Mouse (Mus musculus) large intestine, adult 2 months (tissue): ENCODE results near the gene 4931422A03Rik. TPM values are rescaled to one million over a fixed set of nuclear protein-coding genes. Genes with fewer than 3 reads are reported as not detected.
"Not testable (repeated sequence)": the region's sequence is repeated elsewhere in the genome, so short reads cannot be mapped to it uniquely, and the experiment has no call there.

Experiments
- DNase-seq: peaks from one replicate; pipeline ENCODE4 v3.0.0-alpha.2; 2012; ENCODE audit warnings: low read depth, low spot score
- WGBS: fragments of 180-500 bp; shearing (Covaris S2); methylation state at CpG from one replicate; pipeline ENCODE4 v1.1.7; 2018; 5-methylcytosine and 5-hydroxymethylcytosine counted together
- polyA plus RNA-seq: library from polyadenylated mRNA; depleted of rRNA; stranded (reverse); fragments of >200 nt; gene quantifications from 2 replicates; pipeline ENCODE4 v1.2.3, GENCODE M21; 2012

Gene 4931422A03Rik
- polyA plus RNA-seq, 1 experiment: not detected

- 49% methylated on average over 2 of the region's 2 CpGs for WGBS
- DNase-seq: no peak
These were observed 913 bp upstream of the 4931422A03Rik start for GRCm38 (mm10) chr2:104029074-104029473.

GRCm38 (mm10) chr2:104027458-104028138, 563 bp downstream of the 4931422A03Rik start, which contains the start of gene Fbxo3:
Fbxo3 (plus strand) TSS chr2:104027721.
- 1% methylated on average over 44 of the region's 44 CpGs for WGBS
- DNase-seq: no peak

DNA sequence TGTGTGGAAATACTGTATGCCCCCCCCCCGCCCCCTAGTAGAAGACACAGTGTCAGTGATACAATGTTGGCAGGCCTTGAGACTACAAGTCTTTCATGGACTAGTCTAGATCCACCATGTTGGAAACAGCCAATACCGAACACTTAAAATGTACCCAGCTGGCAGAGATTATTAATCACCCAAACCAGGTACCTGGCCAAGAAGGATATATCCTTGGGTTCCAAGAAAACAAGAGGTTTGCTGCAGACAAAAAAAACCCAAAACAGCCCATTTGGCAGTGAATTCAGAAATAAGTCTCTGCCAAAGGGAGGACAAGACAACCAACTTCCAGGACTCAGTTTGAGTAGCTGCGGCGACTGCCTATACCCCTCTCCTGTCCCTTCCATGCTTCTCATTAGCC, 3.5 kb downstream of the 4931422A03Rik start:
- no peak for DNase-seq
- WGBS: 92% methylated on average over 4 of the region's 4 CpGs

DNA sequence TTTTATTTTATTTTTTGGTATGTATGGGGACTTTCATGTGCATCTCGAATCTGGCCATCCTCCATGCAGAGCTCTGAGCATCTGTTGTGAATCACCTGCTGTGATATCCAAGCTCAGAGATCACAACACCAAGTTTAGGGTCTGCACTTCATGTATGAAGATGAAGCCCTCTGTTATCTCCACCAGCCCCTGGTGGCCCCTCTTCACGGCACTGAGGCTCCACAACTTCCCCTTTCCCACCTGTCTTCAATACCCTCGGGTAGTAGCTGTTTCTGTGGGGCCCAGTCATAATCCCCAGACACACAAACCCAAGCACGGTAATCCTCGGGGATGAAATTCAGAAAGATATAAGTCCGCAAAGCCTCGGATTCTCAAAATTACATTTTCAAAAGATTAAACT, 5.1 kb downstream of the 4931422A03Rik start:
- WGBS: 79% methylated on average over 7 of the region's 7 CpGs
- DNase-seq: no peak

DNA sequence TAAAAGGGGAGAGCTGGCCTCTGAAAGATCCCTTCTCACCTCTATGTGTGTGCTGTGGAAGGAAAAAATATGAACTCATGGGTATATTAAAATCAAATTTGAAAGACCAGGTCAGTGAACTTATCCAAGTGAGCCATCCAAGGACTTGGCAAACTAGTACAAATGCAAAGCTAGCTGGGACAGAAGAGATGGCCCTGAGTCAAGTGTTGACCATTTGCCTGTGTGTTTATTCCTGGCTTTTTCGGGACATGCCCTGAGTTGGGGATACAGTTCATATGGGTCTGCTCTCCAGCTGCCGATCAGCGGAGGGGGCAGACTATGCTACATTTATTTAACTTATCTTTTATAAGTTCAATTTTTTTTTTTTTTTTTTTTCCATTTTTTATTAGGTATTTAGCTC, 19.3 kb downstream of the 4931422A03Rik start:
- 90% methylated on average over 3 of the region's 3 CpGs for WGBS
- DNase-seq: not testable (repeated sequence)

- 73% methylated on average over 7 of the region's 7 CpGs for WGBS
- DNase-seq: no peak
These were observed 20.2 kb downstream of the 4931422A03Rik start for GRCm38 (mm10) chr2:104007793-104008519.

DNA sequence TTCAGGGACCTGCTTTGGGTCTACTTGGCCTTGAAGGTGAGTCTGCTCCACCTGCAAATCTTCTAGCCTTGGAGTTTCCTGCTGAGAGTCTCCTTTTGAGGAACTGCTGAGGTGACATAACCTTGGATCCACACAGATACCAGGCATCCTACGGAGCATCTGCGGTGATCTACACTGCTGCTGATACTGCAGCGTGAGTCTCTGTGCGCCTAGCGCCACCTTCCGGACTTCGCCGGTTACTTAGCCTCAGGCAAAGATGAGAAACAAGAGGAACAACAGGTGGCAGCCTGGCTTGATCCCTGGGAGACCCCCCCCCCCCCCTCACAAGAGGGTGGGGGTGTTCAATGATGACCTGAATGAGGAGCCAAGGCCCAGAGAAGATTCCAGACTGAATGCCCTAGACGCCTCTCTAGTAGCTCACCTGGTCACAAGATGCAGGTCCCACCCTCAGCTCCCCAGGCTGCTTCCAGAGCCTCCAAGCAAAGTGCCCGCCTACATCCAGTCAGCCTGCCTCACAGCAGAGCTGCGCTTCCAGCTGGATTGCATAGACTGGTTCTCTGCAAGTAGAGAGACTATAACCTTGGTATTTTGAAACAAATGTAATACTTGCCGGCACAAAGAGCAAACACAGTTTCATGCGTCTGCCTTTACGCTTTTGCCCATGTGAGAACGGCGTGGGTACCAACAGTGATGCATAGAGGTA, 25.3 kb downstream of the 4931422A03Rik start:
- no peak for DNase-seq
- 32% methylated on average over 16 of the region's 16 CpGs for WGBS

DNA sequence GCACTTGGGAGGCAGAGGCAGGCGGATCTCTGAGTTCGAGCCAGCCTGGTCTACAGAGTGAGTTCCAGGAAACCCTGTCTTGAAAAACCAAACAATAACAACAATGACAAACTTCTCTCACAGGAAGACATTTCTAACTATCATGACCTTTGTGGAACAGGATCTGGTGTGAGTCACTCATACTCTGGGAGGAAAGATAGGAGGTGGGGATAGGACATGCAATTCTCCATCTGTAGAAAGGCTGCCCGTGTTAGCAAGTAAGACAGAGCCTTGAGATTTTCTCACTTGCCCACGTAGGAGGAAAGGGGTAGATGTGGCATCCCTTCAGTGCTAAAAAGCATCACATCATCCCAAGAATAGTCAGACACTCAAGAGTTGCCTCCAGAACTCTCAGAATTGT, 26.3 kb downstream of the 4931422A03Rik start:
- WGBS: 72% methylated on average over 4 of the region's 4 CpGs
- DNase-seq: no peak

DNA sequence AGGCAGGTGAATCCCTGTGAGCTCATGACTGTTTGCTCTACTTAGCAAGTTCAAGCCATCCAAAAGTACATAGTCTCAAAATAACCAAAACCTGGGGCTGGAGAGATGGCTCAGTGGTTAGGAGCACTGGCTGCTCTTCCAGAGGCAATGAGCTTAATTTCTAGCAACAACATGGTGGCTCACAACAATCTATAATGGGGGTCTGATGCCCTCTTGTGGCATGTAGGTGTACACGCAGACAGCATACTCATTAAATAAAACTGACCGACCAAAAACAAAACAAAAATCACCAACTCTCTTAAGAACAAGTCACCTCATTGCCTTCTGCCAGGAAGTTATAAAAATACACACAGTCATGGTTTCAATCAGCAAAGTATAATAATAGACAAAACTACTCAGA, 27.1 kb downstream of the 4931422A03Rik start:
- no peak for DNase-seq
- 13% methylated on average over 2 of the region's 2 CpGs for WGBS

- no peak for DNase-seq
- WGBS: 38% methylated on average over 17 of the region's 17 CpGs
These were observed 35.4 kb downstream of the 4931422A03Rik start for GRCm38 (mm10) chr2:103992618-103993332.

DNA sequence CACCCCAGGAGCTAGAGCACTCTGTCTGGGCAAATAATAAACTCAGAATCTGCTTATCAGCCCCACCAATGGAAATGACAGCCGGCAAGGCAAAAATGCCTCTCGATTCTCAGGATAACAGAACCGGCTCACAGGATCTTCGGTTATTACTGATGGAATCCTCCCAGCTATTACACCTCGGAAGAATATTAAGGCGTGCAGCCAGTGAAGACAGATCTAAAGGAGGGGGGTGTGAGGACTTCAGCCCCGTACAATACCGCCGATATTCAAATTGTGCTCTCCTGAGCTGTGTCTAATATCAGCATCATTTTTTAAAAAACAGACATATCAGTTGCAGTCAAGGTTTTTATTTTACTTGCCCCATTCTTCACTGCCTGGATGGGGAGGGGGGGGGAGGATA, 36.0 kb downstream of the 4931422A03Rik start:
- WGBS: 73% methylated on average over 9 of the region's 9 CpGs
- DNase-seq: no peak

GRCm38 (mm10) chr2:103991303-103991702, 36.9 kb downstream of the 4931422A03Rik start:
- no peak for DNase-seq

- no peak for DNase-seq
- WGBS: 86% methylated on average over 6 of the region's 6 CpGs
These were observed 38.4 kb downstream of the 4931422A03Rik start for GRCm38 (mm10) chr2:103989724-103990123.

GRCm38 (mm10) chr2:103987595-103987994, 40.6 kb downstream of the 4931422A03Rik start:
- DNase-seq: not testable (repeated sequence)
- WGBS: 51% methylated on average over 8 of the region's 8 CpGs

- DNase-seq: no peak
- WGBS: 90% methylated on average over 10 of the region's 10 CpGs
These were observed 45.0 kb downstream of the 4931422A03Rik start for GRCm38 (mm10) chr2:103983146-103983545.

- WGBS: 5% methylated on average over 5 of the region's 5 CpGs
- no peak for DNase-seq
These were observed 45.9 kb downstream of the 4931422A03Rik start for GRCm38 (mm10) chr2:103982250-103982649.

- DNase-seq: no peak
- WGBS: 63% methylated on average over 9 of the region's 9 CpGs
These were observed 50.4 kb downstream of the 4931422A03Rik start for GRCm38 (mm10) chr2:103977716-103978115.

DNA sequence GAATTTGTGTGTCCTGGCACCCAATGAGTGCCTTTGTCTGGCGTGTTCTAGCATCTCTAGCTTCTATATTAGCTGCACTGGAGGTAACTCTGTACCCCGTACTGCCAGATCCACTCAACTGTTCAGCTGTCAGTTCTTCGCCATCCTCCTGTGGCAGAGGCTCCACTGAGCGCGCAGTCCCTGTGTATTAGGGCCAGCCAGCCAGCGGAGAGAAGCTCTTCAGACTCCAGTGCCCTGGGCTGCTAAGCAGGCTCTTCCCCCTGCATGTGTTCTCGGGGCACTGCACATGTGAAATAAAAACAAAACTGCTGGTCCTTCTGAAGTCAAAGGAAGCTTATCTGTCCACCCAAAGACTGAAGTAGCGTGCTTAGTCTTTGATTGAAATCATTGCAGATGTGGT, 50.9 kb downstream of the 4931422A03Rik start:
- WGBS: 84% methylated on average over 8 of the region's 8 CpGs
- no peak for DNase-seq

- no peak for DNase-seq
- WGBS: 45% methylated on average over 7 of the region's 7 CpGs
These were observed 52.3 kb downstream of the 4931422A03Rik start for GRCm38 (mm10) chr2:103975904-103976303.

GRCm38 (mm10) chr2:103971838-103972237, 56.3 kb downstream of the 4931422A03Rik start:
- DNase-seq: no peak
- 14% methylated on average over 3 of the region's 3 CpGs for WGBS
